Mouse (Mus musculus) E14TG2a.4 (cell line): ENCODE measurements around the gene Ahctf1.

Experiments used
- CTCF ChIP-seq: conservative IDR thresholded peaks from 2 replicates; pipeline ENCODE4 v1.5.1; 2014; ENCODE audit warnings: low read length
- POU5F1 ChIP-seq: IDR thresholded peaks from 2 replicates; pipeline ENCODE4 v1.6.1; 2014; ENCODE audit warnings: low read length, borderline replicate concordance

- TF ChIP-seq CTCF: no peak
- TF ChIP-seq POU5F1: no peak
Observed at GRCm38 (mm10) chr1:179787281-179787680, 16.2 kb downstream of the Ahctf1 start.
